Mouse (Mus musculus): ENCODE measurements at regions not wholly inside any gene's neighbourhood (a gene's known extent, or its start where the extent isn't known, plus 50 kb on each side); places are given as distances from the start of the nearest gene placed in this dataset.

- DNase-seq (ENCODE audit: low read depth, low spot score), result peak; percentile 38
Observed at GRCm38 (mm10) chr2:139370070-139370469, 123.6 kb upstream of the Sptlc3 start.

DNA sequence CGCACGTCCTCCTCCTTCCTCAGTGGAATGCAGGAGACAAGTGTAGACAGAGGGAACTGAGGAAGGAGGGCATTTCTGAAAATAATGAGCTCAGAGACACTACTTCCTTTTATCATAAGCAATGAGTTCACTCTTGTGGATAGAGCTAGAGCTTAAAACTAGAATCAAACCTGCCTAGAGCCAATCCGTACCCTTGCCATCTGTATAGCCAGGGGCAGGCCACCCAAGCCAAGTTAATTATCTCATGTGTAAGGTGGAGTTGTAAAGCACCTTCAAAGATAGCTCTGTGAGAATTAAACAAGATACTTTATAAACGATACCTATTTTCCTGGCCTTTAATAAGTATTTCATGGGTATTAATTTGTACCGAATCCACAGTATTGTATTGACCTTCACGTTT, 113.4 kb upstream of the Sptlc3 start:
- no peak for DNase-seq (ENCODE audit: low read depth, low spot score)

GRCm38 (mm10) chr2:139381628-139382027, 112.1 kb upstream of the Sptlc3 start:
- DNase-seq (ENCODE audit: low read depth, low spot score), result peak; percentile 82

DNA sequence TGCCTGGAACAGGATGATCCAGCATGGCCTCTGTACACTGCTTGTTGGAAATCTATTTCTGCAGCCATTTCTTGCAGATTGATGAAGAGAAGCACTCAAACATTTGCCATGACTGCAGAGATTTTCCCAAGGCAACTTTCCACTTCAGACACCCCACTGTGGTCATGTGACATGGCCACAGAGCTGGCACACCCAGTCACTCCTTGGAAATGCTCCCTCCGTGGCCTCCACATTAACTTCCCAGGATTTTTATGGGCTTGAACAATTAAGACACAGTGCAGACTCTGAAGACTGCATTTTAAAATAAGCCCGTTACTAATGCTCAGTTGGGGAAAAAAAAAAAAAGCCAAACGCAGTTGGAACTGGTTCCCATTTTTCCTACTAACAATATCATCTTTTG, 80.2 kb upstream of the Sptlc3 start:
- no peak for DNase-seq (ENCODE audit: low read depth, low spot score)

- DNase-seq (ENCODE audit: low read depth, low spot score), result no peak
Observed at GRCm38 (mm10) chr2:139417506-139417905, 76.2 kb upstream of the Sptlc3 start.

- peak; percentile 13 for DNase-seq (ENCODE audit: low read depth, low spot score)
Observed at GRCm38 (mm10) chr2:139422678-139423077, 71.0 kb upstream of the Sptlc3 start.

DNA sequence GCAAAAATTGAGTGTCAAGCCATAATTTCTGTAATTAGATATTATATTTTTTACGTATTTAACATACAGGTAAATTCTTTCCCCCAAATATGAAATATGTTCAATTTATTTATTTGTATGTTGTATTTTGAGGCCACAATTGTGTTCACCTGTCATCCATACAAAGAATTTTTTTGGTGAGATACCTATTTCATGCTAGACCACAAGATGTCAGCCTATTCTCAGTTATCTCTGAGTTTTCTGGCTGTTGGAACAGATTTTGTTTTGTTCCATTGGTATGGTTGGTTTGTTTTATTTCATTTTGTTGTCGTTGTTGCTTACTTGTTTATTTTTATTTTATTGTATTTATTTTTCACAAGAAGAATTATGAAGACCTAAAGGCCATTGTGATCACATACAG, 70.3 kb upstream of the Sptlc3 start:
- DNase-seq (ENCODE audit: low read depth, low spot score), result no peak

Data from ES-CJ7 (cell line).